Mouse (Mus musculus): Measurements from ENCODE around the gene Armcx3. TPM values are rescaled to one million over a fixed set of nuclear protein-coding genes. Genes with fewer than 3 reads are reported as not detected.
A peak's percentile ranks its signal among the peaks of the same experiment; 100 is the strongest.
"Not testable (repeated sequence)": the region's sequence is repeated elsewhere in the genome, so short reads cannot be mapped to it uniquely, and the experiment has no call there.

Armcx3 gene
- 1.6 and 1.9 TPM in 2 replicates for polyA plus RNA-seq (2012; rRNA removed)

GRCm38 (mm10) chrX:134756434-134757292 lies at the start of gene Armcx3:
Gene Armcx3, plus strand, starts transcription at chrX:134756595.
- TF ChIP-seq CTCF (IDR thresholded peaks at IDR 0.05; ENCODE audit: extremely low read depth, insufficient read depth, insufficient read length, insufficient replicate concordance) (no peak), POLR2A (IDR thresholded peaks at IDR 0.05; ENCODE audit: low read depth, low read length) (no peak)
- DNase-seq (ENCODE audit: low read depth in 1 of 2, low spot score in 2 of 2), result peak; percentile 47 to 49
- WGBS, result 32% methylated on average over 46 of the region's 46 CpGs
- no peaks in the 10 kb centered on the region for H3K36me3 ChIP-seq (ENCODE audit: control insufficient read depth, insufficient read depth, low read length)
- no peaks in the 10 kb centered on the region for H3K27me3 ChIP-seq (ENCODE audit: control insufficient read depth, insufficient read depth, low read length)
- peak within 1 kb of the TSS; percentile 62 for H3K4me3 ChIP-seq (ENCODE audit: extremely low read depth, insufficient read depth, insufficient read length)
- H3K27ac ChIP-seq (ENCODE audit: insufficient read depth, low read length), result no peak within 1 kb of the TSS
- no peaks in the 10 kb centered on the region for H3K4me1 ChIP-seq (ENCODE audit: control insufficient read depth, insufficient read depth, insufficient read length)

GRCm38 (mm10) chrX:134716863-134717262 lies 39.5 kb upstream of the Armcx3 start:
- TF ChIP-seq CTCF (IDR thresholded peaks at IDR 0.05; ENCODE audit: extremely low read depth, insufficient read depth, insufficient read length, insufficient replicate concordance) (no peak), POLR2A (IDR thresholded peaks at IDR 0.05; ENCODE audit: low read depth, low read length) (no peak)
- Histone ChIP-seq H3K4me3 (ENCODE audit: extremely low read depth, insufficient read depth, insufficient read length) (no peak overlapping the region), H3K27me3 (ENCODE audit: control insufficient read depth, insufficient read depth, low read length) (no peaks in the 10 kb centered on the region), H3K36me3 (ENCODE audit: control insufficient read depth, insufficient read depth, low read length) (no peaks in the 10 kb centered on the region), H3K27ac (ENCODE audit: insufficient read depth, low read length) (no peak overlapping the region), H3K4me1 (ENCODE audit: control insufficient read depth, insufficient read depth, insufficient read length) (no peaks in the 10 kb centered on the region; the same call in 1 of the 2 replicates)
- 65% methylated on average over 3 of the region's 3 CpGs for WGBS
- no peak for DNase-seq (ENCODE audit: low read depth in 1 of 2, low spot score in 2 of 2)

- no peak for DNase-seq (ENCODE audit: low read depth in 1 of 2, low spot score in 2 of 2)
- H3K4me3 ChIP-seq (ENCODE audit: extremely low read depth, insufficient read depth, insufficient read length), result peak within 1 kb of the TSS; percentile 33
- no peak within 1 kb of the TSS for H3K27ac ChIP-seq (ENCODE audit: insufficient read depth, low read length)
- WGBS, result 28% methylated on average over 16 of the region's 16 CpGs
- TF ChIP-seq POLR2A (IDR thresholded peaks at IDR 0.05; ENCODE audit: low read depth, low read length), result no peak
- no peak for TF ChIP-seq CTCF (IDR thresholded peaks at IDR 0.05; ENCODE audit: extremely low read depth, insufficient read depth, insufficient read length, insufficient replicate concordance)
- no peaks in the 10 kb centered on the region; the same call in 1 of the 2 replicates for H3K4me1 ChIP-seq (ENCODE audit: control insufficient read depth, insufficient read depth, insufficient read length)
- no peaks in the 10 kb centered on the region for H3K27me3 ChIP-seq (ENCODE audit: control insufficient read depth, insufficient read depth, low read length)
- no peaks in the 10 kb centered on the region for H3K36me3 ChIP-seq (ENCODE audit: control insufficient read depth, insufficient read depth, low read length)
Observed at GRCm38 (mm10) chrX:134717752-134718308, 38.6 kb upstream of the Armcx3 start, which contains the start of gene Armcx1. Gene Armcx1, plus strand, starts transcription at chrX:134717963.

GRCm38 (mm10) chrX:134718524-134718923 lies 37.9 kb upstream of the Armcx3 start:
- H3K27me3 ChIP-seq (ENCODE audit: control insufficient read depth, insufficient read depth, low read length), result no peaks in the 10 kb centered on the region
- no peaks in the 10 kb centered on the region for H3K36me3 ChIP-seq (ENCODE audit: control insufficient read depth, insufficient read depth, low read length)
- 22% methylated on average over 14 of the region's 14 CpGs for WGBS
- H3K4me1 ChIP-seq (ENCODE audit: control insufficient read depth, insufficient read depth, insufficient read length), result no peaks in the 10 kb centered on the region; the same call in 1 of the 2 replicates
- TF ChIP-seq POLR2A (IDR thresholded peaks at IDR 0.05; ENCODE audit: low read depth, low read length), result no peak
- TF ChIP-seq CTCF (IDR thresholded peaks at IDR 0.05; ENCODE audit: extremely low read depth, insufficient read depth, insufficient read length, insufficient replicate concordance), result no peak
- peak overlapping the region; percentile 33 for H3K4me3 ChIP-seq (ENCODE audit: extremely low read depth, insufficient read depth, insufficient read length)
- H3K27ac ChIP-seq (ENCODE audit: insufficient read depth, low read length), result no peak overlapping the region
- DNase-seq (ENCODE audit: low read depth in 1 of 2, low spot score in 2 of 2), result no peak

- 46% methylated on average over 2 of the region's 2 CpGs for WGBS
- H3K36me3 ChIP-seq (ENCODE audit: control insufficient read depth, insufficient read depth, low read length); H3K27ac ChIP-seq (ENCODE audit: insufficient read depth, low read length); DNase-seq (ENCODE audit: low read depth in 1 of 2, low spot score in 2 of 2); H3K4me1 ChIP-seq (ENCODE audit: control insufficient read depth, insufficient read depth, insufficient read length); H3K27me3 ChIP-seq (ENCODE audit: control insufficient read depth, insufficient read depth, low read length); H3K4me3 ChIP-seq (ENCODE audit: extremely low read depth, insufficient read depth, insufficient read length): not testable (repeated sequence)
Observed at GRCm38 (mm10) chrX:134723762-134724161, 32.6 kb upstream of the Armcx3 start.

GRCm38 (mm10) chrX:134729778-134730177 lies 26.6 kb upstream of the Armcx3 start:
- no peaks in the 10 kb centered on the region for H3K4me1 ChIP-seq (ENCODE audit: control insufficient read depth, insufficient read depth, insufficient read length)
- TF ChIP-seq CTCF (IDR thresholded peaks at IDR 0.05; ENCODE audit: extremely low read depth, insufficient read depth, insufficient read length, insufficient replicate concordance), result 0 out of 2 replicates have a peak, but pooled peaks have one; percentile 4
- TF ChIP-seq POLR2A (IDR thresholded peaks at IDR 0.05; ENCODE audit: low read depth, low read length), result no peak
- H3K36me3 ChIP-seq (ENCODE audit: control insufficient read depth, insufficient read depth, low read length), result no peaks in the 10 kb centered on the region
- H3K27me3 ChIP-seq (ENCODE audit: control insufficient read depth, insufficient read depth, low read length), result no peaks in the 10 kb centered on the region
- H3K4me3 ChIP-seq (ENCODE audit: extremely low read depth, insufficient read depth, insufficient read length), result no peak overlapping the region
- DNase-seq (ENCODE audit: low read depth in 1 of 2, low spot score in 2 of 2), result no peak
- H3K27ac ChIP-seq (ENCODE audit: insufficient read depth, low read length), result no peak overlapping the region
- 43% methylated on average over 4 of the region's 4 CpGs for WGBS

GRCm38 (mm10) chrX:134737796-134738195 lies 18.6 kb upstream of the Armcx3 start:
- DNase-seq (ENCODE audit: low read depth in 1 of 2, low spot score in 2 of 2), result no peak
- Histone ChIP-seq H3K36me3 (ENCODE audit: control insufficient read depth, insufficient read depth, low read length) (no peaks in the 10 kb centered on the region), H3K4me3 (ENCODE audit: extremely low read depth, insufficient read depth, insufficient read length) (no peak overlapping the region), H3K27ac (ENCODE audit: insufficient read depth, low read length) (no peak overlapping the region), H3K4me1 (ENCODE audit: control insufficient read depth, insufficient read depth, insufficient read length) (no peaks in the 10 kb centered on the region), H3K27me3 (ENCODE audit: control insufficient read depth, insufficient read depth, low read length) (no peaks in the 10 kb centered on the region)
- TF ChIP-seq POLR2A (IDR thresholded peaks at IDR 0.05; ENCODE audit: low read depth, low read length) (no peak), CTCF (IDR thresholded peaks at IDR 0.05; ENCODE audit: extremely low read depth, insufficient read depth, insufficient read length, insufficient replicate concordance) (no peak)
- WGBS, result 90% methylated on average over 1 of the region's 1 CpGs
